Mouse (Mus musculus) kidney, postnatal 36 days (tissue): Measurements from ENCODE around the gene Kcnh2.

Experiments used
- DNase-seq, 2 experiments: peaks; one replicate each; pipeline ENCODE4 v3.0.0; 2021 to 2022; ENCODE audit warnings: mixed read lengths in 2 of 2

Kcnh2 gene

DNA sequence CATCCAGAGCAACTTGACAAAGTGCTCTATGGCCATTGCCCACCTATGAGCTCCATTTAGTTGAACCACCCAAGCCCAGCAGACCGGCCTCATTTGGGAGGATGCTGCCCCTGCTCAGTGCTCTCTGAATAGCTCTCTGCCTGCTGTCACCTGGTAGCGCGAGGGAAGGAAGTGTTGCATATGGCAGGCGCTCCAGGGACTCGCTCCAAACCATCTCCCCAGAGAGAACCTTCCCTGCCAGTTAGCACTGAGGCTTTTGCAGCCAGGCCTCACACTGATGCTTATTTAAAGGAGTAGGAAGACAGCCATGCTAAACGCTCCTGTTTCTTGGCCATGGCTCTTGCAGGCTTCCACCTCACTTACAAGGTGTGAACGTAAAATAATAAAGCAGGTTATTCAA is 42.8 kb downstream of the Kcnh2 start:
- DNase-seq = no peak

DNA sequence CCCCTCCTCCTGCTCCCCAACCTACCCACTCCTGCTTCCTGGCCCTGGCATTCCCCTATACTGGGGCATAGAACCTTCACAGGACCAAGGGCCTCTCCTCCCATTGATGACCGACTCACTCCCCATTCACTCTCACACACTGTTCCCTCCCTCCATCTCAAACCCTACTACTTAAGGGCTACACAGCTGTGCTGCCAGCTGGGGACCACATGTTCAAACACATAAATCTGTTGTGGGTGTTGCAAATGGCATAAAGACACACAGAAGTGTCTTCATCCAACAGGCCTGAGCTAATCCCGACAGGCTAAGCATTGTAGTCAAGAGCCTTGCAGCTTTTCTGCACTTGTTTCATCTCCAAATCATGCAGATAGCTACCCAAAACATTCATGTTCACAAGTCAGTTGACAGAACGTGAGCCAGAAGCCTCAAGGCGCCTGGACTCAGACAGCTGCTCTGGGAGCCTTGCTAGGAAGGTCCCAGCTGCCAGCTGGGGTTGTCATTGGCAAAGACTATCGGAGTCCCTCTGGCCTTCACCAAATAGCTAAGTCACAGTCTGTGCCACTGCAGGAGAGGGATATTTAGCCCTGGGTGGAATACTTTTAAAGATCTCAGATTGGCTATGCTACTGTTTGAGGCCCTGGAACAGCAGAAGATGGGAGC is 44.2 kb downstream of the Kcnh2 start:
- DNase-seq = no peak

- peak; percentile 9 to 52 for DNase-seq
These were observed 48.2 kb downstream of the Kcnh2 start for GRCm38 (mm10) chr5:24303199-24303598.

DNA sequence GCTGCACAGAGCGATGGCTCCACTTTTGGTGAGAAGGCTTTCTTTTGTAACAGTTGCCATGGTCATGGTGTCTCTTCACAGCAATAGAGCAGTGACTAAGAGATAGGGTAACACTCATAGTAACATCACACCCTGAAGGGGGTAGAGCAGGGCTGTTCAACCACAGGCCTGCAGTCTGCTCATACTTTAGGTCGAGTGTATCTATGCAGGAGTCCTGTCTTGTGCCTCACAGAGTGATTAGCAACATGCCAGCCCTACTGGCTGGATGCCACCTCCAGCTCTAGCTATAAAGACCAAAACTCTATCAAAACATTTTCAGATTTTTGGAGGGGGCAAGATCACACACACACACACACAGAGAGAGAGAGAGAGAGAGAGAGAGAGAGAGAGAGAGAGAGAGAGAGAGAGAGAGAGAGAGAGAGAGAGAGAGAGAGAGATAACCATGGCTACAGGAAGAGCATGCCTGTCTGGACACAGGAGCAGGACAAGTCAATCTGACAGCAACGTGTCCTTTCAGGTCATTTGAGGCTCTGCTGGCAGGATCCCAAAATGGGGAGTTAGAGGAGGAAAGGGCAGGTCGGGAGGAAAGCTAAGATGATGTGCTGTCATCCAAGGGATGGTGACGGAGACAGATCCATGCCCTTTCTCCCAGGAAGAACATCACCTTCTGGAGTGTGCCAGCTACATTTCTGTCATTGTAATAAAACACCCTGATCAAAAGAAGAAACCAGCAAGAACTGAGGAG is 51.4 kb downstream of the Kcnh2 start:
- DNase-seq = no peak

DNA sequence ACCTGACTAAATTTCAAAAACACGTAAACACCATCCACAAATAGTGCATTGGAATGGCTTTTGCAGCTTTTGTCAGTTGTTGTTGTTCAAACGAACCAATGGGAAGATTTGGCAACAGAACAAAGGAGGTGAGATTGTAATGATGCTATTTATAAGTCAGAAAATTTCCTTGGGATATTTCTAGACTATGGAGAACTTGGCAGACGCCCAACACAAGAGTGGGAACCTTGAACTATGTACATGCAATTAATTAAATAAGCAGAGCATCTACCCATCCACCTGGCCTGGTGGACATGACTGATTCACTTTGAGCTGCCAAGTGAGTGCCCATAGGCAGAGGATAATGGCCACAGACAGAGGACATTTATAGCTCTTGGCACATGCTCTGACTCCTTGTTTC is 59.5 kb downstream of the Kcnh2 start:
- DNase-seq = no peak

DNA sequence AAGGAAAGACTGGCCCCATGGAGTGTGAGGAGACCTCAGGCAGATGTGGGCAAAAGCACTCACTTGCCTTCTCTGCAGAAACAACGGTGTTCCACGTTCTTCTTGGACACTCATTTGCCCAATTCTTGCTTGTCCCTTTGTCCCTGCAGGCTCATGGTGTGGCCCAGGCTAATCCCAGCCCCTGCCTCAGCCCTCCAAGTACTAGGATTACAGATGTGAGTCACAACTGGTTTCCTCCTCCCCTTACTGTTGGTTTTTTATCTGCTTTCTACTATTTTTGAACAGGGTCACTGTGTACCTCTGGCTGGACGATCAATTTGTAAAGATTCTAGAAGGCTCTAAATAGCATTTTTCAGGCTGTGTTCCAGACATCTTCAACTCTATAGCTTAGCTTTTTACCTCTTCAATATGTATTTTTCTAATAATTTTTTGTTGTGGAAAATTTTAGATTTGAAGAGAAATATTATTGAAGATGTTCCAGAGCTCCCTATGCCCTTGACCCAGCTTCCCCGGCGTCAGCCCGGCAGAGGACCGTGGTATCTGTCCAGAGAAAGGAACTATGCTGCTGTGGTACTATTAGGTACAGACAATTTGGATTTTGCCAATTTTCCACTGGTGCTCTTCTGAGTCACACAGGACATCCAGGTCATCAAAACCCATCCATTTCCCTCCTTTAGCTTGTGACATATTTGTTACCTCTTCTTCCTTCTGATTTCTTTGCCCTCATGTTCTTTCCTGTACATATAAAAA is 65.0 kb downstream of the Kcnh2 start:
- no peak for DNase-seq

DNA sequence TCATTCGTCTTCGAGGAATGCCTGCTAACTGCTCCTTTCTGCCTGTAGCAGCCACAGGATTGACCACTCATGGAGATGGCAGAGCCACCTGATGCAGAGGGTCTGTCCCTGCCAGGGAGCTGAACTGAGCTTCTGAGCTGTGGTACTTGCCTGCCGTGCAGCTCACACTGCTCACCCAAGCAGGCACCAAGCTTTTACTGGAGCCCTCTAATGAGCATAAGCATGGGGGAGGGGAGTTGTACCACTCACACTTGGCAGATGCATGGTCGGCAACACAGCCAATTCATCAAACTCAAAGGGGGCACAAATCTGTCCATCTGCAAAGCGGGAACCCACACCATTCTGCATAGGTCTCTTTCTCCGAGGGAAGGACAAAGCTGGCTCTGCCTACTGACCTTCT is 67.3 kb downstream of the Kcnh2 start:
- DNase-seq = no peak

GRCm38 (mm10) chr5:24283181-24283580 is 68.2 kb downstream of the Kcnh2 start:
- no peak for DNase-seq

DNA sequence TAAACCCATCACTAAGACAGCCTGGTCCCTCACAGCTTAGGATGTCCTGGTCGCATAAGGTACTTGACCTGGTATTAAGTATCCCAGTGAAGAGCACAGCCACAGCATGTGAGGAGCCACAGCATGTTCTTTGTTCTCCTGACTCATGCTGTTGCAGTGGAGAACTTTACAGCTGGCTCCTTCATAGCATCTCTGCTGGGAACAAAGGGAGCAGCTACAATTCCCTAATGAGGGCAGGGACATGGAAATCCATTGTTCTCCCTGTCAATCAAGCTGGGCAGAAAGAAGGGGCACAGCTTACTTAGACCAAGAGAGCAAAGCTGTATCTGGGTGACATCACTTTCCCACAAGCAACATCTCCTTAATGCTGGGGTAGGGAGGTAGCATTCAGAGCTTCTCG is 70.9 kb downstream of the Kcnh2 start:
- DNase-seq = no peak

DNA sequence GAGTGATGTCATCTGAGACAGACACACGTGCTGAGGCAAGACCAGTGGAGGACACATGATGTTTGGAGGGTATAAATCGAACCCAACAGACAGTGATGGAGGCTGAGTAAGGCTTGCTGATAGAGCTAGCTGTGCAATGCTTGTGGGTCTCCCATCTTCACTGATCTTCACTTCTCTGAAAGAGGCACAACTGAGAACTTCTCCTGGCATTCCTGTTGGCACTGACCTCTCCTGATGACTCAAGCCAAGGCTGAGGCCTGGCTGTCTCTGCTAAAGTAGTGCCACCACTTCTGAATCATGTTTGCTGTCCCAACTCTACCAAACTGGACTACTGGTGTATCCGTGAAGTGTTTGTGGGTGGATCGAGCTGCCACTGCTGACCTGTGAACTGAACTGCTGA is 71.9 kb downstream of the Kcnh2 start:
- no peak for DNase-seq

GRCm38 (mm10) chr5:24278206-24278605 is 73.2 kb downstream of the Kcnh2 start:
- no peak for DNase-seq

GRCm38 (mm10) chr5:24273683-24274621 is 77.5 kb downstream of the Kcnh2 start:
- no peak for DNase-seq

- DNase-seq = no peak
These were observed 80.5 kb downstream of the Kcnh2 start for GRCm38 (mm10) chr5:24270941-24271340.
